Mouse (Mus musculus): Measurements from ENCODE around the gene Crlf1. TPM values are rescaled to one million over a fixed set of nuclear protein-coding genes. Genes with fewer than 3 reads are reported as not detected.
"Not testable (repeated sequence)": the region's sequence is repeated elsewhere in the genome, so short reads cannot be mapped to it uniquely, and the experiment has no call there.

Crlf1 gene
- total RNA-seq, 2 experiments from 2014 or later: 0.21 to 0.42 TPM

GRCm38 (mm10) chr8:70500386-70501301, 7.7 kb downstream of the Crlf1 start:
- no peak for DNase-seq

- DNase-seq: no peak
Observed at GRCm38 (mm10) chr8:70501820-70502529, 9.0 kb downstream of the Crlf1 start.

GRCm38 (mm10) chr8:70502540-70502939, 9.6 kb downstream of the Crlf1 start:
- no peak for DNase-seq

GRCm38 (mm10) chr8:70503062-70503750, 10.2 kb downstream of the Crlf1 start:
- DNase-seq: peak; percentile 83

GRCm38 (mm10) chr8:70504291-70504716, 11.3 kb downstream of the Crlf1 start:
- DNase-seq: peak; percentile 81

GRCm38 (mm10) chr8:70504851-70505250, 11.9 kb downstream of the Crlf1 start:
- peak; percentile 90 for DNase-seq

GRCm38 (mm10) chr8:70505698-70506327, 12.9 kb downstream of the Crlf1 start:
- DNase-seq: no peak

- peak; percentile 95 for DNase-seq
Observed at GRCm38 (mm10) chr8:70506328-70507026, 13.5 kb downstream of the Crlf1 start, which contains the start of gene Rex1bd. Rex1bd (minus strand) TSS chr8:70506752.

- no peak for DNase-seq
Observed at GRCm38 (mm10) chr8:70507027-70507393, 14.1 kb downstream of the Crlf1 start.

- no peak for DNase-seq
Observed at GRCm38 (mm10) chr8:70509281-70509952, 16.5 kb downstream of the Crlf1 start.

GRCm38 (mm10) chr8:70510228-70510915, 17.4 kb downstream of the Crlf1 start, which contains the start of gene Uba52:
Uba52 (minus strand) TSS chr8:70510801.
- peak; percentile 98 for DNase-seq

- DNase-seq: not testable (repeated sequence)
Observed at GRCm38 (mm10) chr8:70511174-70511573, 18.2 kb downstream of the Crlf1 start.

- DNase-seq: no peak
Observed at GRCm38 (mm10) chr8:70511770-70512169, 18.8 kb downstream of the Crlf1 start.

GRCm38 (mm10) chr8:70512253-70512903, 19.4 kb downstream of the Crlf1 start:
- no peak for DNase-seq

GRCm38 (mm10) chr8:70513441-70513840, 20.5 kb downstream of the Crlf1 start:
- peak; percentile 74 for DNase-seq

GRCm38 (mm10) chr8:70517940-70518643, 25.1 kb downstream of the Crlf1 start:
- DNase-seq: no peak

GRCm38 (mm10) chr8:70519043-70519442, 26.1 kb downstream of the Crlf1 start:
- no peak for DNase-seq

- DNase-seq: no peak
Observed at GRCm38 (mm10) chr8:70519606-70520005, 26.6 kb downstream of the Crlf1 start.

Data from adrenal gland, postnatal 10 days (tissue).